ENCODE assay signal across 1 mouse cellular context in the genomic region with DNA sequence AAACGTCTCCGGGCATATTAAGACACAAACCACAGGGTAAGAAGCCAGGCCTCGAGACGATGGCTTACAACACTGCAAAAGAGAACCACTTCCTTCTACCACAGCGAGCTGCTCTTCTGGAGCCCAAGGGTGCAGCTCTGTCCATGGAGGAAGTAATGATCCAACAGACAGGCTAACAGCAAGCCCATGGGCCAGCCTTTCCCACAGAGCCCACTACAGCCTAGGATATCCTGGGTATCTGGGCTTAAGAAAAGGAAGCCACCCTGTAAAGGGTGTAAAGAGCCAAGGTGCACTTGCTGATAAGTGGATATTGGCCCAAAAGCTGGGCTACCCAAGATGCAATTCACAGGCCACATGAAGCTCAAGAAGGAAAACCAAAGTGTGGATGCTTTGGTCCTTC.
A peak's percentile ranks its signal among the peaks of the same experiment; 100 is the strongest.
TF ChIP-seq lines count a peak whose summit lies in the region.

No protein-coding gene starts in this region.

TF ChIP-seq in MEL, 35 proteins besides CTCF, POLR2A, EP300 and RAD21 (continued from another document):
- no peak for TF ChIP-seq ELF1 (IDR thresholded peaks at IDR 0.05; ENCODE audit: low read depth, low read length)
- no peak for TF ChIP-seq CHD2 (IDR thresholded peaks at IDR 0.05; ENCODE audit: low read length)
- no peak for TF ChIP-seq USF1 (IDR thresholded peaks at IDR 0.05; ENCODE audit: low read depth, low read length)
- no peak for TF ChIP-seq E2F4 (IDR thresholded peaks at IDR 0.05; ENCODE audit: borderline replicate concordance, low read depth, low read length)
- TF ChIP-seq ETS1 (IDR thresholded peaks at IDR 0.05; ENCODE audit: low read depth, low read length) = 0 out of 2 replicates have a peak, but pooled peaks have one; percentile 45
- 0 out of 2 replicates have a peak, but pooled peaks have one; percentile 23 for TF ChIP-seq MXI1 (IDR thresholded peaks at IDR 0.05; ENCODE audit: low read depth, low read length)
- no peak for TF ChIP-seq MEF2A (IDR thresholded peaks at IDR 0.05; ENCODE audit: extremely low read depth, insufficient replicate concordance, low read depth, low read length, poor library complexity, severe bottlenecking)
- TF ChIP-seq TBP (IDR thresholded peaks at IDR 0.05; ENCODE audit: low read depth, low read length) = 0 out of 2 replicates have a peak, but pooled peaks have one; percentile 7
